Mouse (Mus musculus) olfactory bulb, adult 2 months (tissue): ENCODE results near the gene Tbx21.

Experiments used
- CTCF ChIP-seq: fragments of 200-500 bp; IDR thresholded peaks from 2 replicates; pipeline ENCODE4 v1.5.1; 2012; ENCODE audit warnings: low read depth, mild to moderate bottlenecking, low read length, moderate library complexity; ENCODE audit not compliant: insufficient read depth
- POLR2A ChIP-seq: fragments of 200-500 bp; IDR thresholded peaks from 2 replicates; pipeline ENCODE4 v1.6.1; 2012; ENCODE audit warnings: mild to moderate bottlenecking, low read depth, low read length, moderate library complexity; ENCODE audit not compliant: insufficient read depth

- TF ChIP-seq CTCF (no peak), POLR2A (no peak)
Measured at GRCm38 (mm10) chr11:97145320-97145719, 30.2 kb upstream of the Tbx21 start.
